Mouse (Mus musculus): Measurements from ENCODE around the gene AC124108.1.

The AC124108.1 gene

DNA sequence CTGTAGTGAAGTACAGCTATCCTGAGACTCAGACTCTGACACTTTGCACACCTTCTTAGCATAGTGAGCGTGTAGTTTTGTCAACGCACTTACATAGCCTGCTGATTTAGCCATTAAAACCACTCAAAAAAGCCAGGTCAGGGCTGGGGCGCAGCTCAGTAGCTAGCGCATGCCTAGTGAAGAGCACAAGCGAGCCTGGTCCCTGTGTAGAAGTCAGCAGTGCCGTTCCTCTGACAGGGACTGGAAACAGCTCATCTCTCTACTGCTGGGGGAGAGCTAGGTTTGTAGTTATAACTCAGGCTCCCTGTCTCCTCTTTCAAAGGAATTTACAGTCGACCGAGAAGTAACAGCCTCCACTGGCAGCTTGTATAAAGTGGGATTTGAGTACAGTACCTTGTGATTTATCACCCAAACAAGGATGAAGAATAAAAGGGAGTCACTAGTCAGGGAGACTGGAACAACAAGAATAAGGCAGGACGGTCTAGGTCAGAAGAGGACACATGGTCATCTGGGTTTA, 43.6 kb downstream of the AC124108.1 start:
- ChIA-PET POLR2A (interaction anchor here in 3 of 4 experiments (0.5 to 2.1 kb wide), 12 partner anchors 12 to 348 kb away, joined by 3 to 8 read pairs (median 4); no protein-coding TSS in a partner anchor), CTCF (interaction anchor here (0.5 to 7.2 kb wide), 24 partner anchors 8 to 577 kb away, joined by 3 to 75 read pairs (median 5); partner anchors contain the start of genes AC124108.1 (in 1 of the 4) and Lemd1 (in 1 of the 4))

DNA sequence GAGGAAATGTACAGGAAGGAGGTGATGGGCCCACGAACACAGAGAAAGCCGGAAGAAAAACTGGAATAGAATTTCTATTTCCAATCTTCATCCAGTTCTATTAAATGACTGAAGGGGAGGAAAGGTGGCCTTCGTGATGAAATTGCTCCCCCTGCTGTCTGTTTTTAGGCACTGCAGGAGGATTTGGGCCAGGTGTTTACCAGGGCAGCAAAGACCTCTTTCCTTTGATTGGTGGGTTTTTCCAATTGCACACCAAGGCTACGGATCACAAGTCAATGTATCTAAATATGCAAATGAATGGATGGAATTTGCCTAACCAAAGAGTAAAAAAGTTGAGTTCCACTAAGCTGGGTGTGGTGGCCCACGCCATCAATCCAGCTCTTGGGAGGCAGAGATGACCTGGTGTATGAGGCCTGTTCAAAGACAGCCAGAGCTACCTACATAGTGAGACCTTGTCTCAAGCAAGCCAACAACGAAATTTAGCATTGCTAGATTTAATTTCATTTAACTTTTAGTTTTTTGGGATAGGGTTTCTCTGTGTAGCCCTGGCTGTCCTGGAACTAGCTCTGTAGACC, 46.4 kb downstream of the AC124108.1 start:
- CTCF ChIA-PET: interaction anchor here (0.5 to 7.2 kb wide), 70 partner anchors 8 to 283 kb away, joined by 3 to 75 read pairs (median 5); partner anchors contain the start of genes AC124108.1 (in 1 of the 4), Cdk18 (in 1 of the 4), Elk4 (in 1 of the 4) and Lemd1 (in 1 of the 4)
- POLR2A ChIA-PET: interaction anchor here (0.6 to 4.1 kb wide), 30 partner anchors 11 to 281 kb away, joined by 3 to 31 read pairs (median 4); partner anchors contain the start of gene Elk4 (in 1 of the 4)

DNA sequence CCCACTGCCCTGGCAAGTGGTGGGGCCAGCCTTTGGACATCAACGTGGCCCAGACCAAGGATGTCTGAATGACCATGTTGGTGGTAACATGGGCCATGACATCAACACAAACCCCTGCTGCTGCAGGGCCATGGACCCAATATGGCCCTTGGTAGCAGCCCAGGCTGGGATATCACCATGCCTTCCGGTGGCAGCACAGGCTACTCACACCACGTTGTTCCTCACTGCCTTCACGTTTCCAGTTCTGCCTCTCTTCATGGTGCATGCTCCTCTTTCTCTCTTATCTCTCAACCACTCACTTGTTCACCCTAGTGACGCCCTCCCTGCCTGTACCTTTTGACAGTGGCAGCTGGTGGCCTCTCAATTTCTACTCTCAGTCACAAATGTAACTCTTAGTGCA, 53.8 kb downstream of the AC124108.1 start:
- ChIA-PET POLR2A (interaction anchor here in 1 of 4 experiments (1.0 kb wide), 1 partner anchor 9 kb away, joined by 3 read pairs; no protein-coding TSS in a partner anchor), CTCF (interaction anchor here in 2 of 4 experiments (0.9 to 2.0 kb wide), 4 partner anchors 7 to 87 kb away, joined by 3 to 6 read pairs (median 4); no protein-coding TSS in a partner anchor)

DNA sequence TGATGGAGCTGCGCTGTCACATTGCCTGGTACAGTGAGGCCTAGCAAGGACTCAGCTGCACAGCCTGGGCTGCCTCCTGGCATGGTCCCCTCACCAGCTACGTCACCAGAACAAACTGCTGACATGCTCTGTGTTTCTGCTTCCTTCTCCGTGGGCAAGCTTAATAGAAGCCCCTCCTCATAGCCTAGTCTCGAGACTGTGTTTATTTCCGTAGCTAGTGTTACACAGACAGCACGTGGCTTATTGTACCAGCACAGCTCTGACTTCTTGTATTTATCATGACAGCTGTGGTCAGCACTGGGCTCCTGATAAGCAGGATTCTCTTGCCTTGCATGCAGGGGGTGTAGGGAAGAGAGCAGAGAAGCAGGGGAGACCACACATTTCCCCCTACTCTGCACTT, 54.9 kb downstream of the AC124108.1 start:
- ChIA-PET CTCF (interaction anchor here (0.6 to 2.0 kb wide), 10 partner anchors 8 to 251 kb away, joined by 3 to 13 read pairs (median 4); no protein-coding TSS in a partner anchor), POLR2A (interaction anchor here in 2 of 4 experiments (0.7 to 1.0 kb wide), 4 partner anchors 8 to 46 kb away, joined by 3 read pairs; no protein-coding TSS in a partner anchor)

DNA sequence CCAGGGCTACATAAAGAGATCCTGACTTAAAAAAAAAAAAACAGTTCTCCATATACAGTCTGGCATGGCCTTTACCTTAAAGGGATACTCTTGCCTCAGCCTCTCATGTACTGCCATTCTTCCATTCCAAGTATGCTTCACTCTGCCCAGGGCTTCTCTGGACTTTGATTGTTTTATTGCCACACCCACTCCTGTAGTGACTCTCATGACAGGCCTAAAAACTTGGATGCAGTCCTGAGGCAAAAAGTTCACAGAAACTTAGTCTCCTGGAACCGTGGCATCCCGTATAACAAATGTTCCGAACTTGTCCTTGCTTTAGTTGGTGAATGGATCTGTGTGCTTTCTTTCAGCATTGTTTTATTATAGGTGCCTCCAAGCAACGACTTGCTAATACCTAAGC, 55.4 kb downstream of the AC124108.1 start:
- POLR2A ChIA-PET: interaction anchor here in 1 of 4 experiments (0.7 to 1.0 kb wide), 3 partner anchors 11 to 46 kb away, joined by 3 to 4 read pairs (median 3); no protein-coding TSS in a partner anchor
- CTCF ChIA-PET: interaction anchor here (0.6 to 1.4 kb wide), 7 partner anchors 8 to 109 kb away, joined by 3 to 13 read pairs (median 4); no protein-coding TSS in a partner anchor

DNA sequence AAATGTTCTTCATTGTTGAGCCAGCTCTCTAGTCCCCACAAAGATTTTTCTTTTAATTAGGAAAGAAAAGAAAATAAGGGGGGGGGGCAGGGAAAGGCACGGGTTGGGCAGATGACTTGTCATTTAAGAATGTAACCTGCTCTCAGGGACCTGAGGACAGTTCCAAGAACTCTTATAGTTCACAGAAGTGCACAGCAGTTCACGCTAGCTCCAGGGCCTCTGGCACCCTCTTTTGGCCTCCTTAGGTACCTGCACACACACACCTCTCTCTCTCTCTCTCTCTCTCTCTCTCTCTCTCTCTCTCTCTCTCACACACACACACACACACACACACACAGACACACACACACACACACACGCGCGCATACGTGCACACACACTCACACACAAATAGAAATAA, 63.2 kb downstream of the AC124108.1 start:
- POLR2A ChIA-PET: interaction anchor here (0.6 to 5.8 kb wide), 24 partner anchors 9 to 727 kb away, joined by 3 to 52 read pairs (median 4); partner anchors contain the start of gene Srgap2 (in 1 of the 4)
- CTCF ChIA-PET: interaction anchor here (0.6 to 6.2 kb wide), 57 partner anchors 8 to 1967 kb away, joined by 3 to 43 read pairs (median 3); partner anchors contain the start of genes AC124108.1 (in 1 of the 4), Cdk18 (in 1 of the 4), Lemd1 (in 1 of the 4) and Slc41a1 (in 1 of the 4)
